Mouse (Mus musculus): ENCODE measurements at regions not wholly inside any gene's neighbourhood (a gene's known extent, or its start where the extent isn't known, plus 50 kb on each side); places are given as distances from the start of the nearest gene placed in this dataset.

DNA sequence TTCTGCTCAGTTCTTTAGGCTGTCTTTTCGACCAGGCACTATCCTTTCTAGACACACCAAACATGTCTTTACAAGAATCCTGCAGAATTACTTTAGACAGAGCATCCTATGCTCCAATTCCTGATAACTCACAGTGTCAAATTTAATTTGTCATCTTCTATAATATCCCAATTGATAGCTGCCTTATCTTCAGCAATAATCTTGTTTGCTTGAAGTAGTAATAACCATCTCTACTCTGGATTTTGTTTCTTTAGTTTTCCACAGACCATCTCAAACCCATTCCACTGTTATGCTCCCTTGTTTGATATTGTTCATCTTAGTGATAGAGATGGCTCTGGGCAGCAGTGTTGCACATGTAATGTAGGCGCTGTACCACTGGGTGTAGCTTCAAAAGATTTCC, 297.6 kb downstream of the Pabpc4l start:
- no peak for DNase-seq (ENCODE audit: low read depth, low spot score)
- no peaks in the 10 kb centered on the region for H3K9me3 ChIP-seq (ENCODE audit: control insufficient read depth, insufficient read depth, low read depth, low read length)
- no peaks in the 10 kb centered on the region for H3K36me3 ChIP-seq (ENCODE audit: control insufficient read depth, insufficient read depth, low read length, poor library complexity, severe bottlenecking)
- in situ Hi-C loops (cut with MboI; ENCODE audit: low sequenced_read_pairs in 2 of 2, unreplicated experiment in 2 of 2), result no loop called here
- no peak overlapping the region for H3K4me3 ChIP-seq (ENCODE audit: insufficient read depth in 1 of 2, low read depth in 1 of 2, low read length in 2 of 2, poor library complexity in 1 of 2, severe bottlenecking in 1 of 2)
- TF ChIP-seq ZNF384 (IDR thresholded peaks at IDR 0.05; ENCODE audit: low read depth, low read length) (no peak), MAFK (IDR thresholded peaks at IDR 0.05; ENCODE audit: insufficient read depth, low read depth, low read length) (no peak), HCFC1 (IDR thresholded peaks at IDR 0.05; ENCODE audit: borderline replicate concordance, insufficient read depth, low read length) (no peak), ZC3H11A (IDR thresholded peaks at IDR 0.05; ENCODE audit: borderline replicate concordance, low read depth, low read length) (no peak), CHD2 (IDR thresholded peaks at IDR 0.05; ENCODE audit: low read depth, low read length) (no peak)
- no peak overlapping the region for H3K27ac ChIP-seq (ENCODE audit: insufficient read depth, low read depth, low read length, poor library complexity, severe bottlenecking)
- no peak overlapping the region for H3K9ac ChIP-seq (ENCODE audit: insufficient read depth, low read depth, low read length, poor library complexity, severe bottlenecking)
- no peaks in the 10 kb centered on the region for H3K4me1 ChIP-seq (ENCODE audit: control insufficient read depth in 2 of 2, insufficient read depth in 2 of 2, low read length in 2 of 2, poor library complexity in 1 of 2)
